Mouse (Mus musculus): Measurements from ENCODE around the gene Rab27a. TPM values are rescaled to one million over a fixed set of nuclear protein-coding genes. Genes with fewer than 3 reads are reported as not detected.

Gene Rab27a
- 6.7 and 6.8 TPM in 2 replicates for polyA plus RNA-seq (2015; fragmentation: Nextera tagmentation; extraction: Ambion mirVana)

DNA sequence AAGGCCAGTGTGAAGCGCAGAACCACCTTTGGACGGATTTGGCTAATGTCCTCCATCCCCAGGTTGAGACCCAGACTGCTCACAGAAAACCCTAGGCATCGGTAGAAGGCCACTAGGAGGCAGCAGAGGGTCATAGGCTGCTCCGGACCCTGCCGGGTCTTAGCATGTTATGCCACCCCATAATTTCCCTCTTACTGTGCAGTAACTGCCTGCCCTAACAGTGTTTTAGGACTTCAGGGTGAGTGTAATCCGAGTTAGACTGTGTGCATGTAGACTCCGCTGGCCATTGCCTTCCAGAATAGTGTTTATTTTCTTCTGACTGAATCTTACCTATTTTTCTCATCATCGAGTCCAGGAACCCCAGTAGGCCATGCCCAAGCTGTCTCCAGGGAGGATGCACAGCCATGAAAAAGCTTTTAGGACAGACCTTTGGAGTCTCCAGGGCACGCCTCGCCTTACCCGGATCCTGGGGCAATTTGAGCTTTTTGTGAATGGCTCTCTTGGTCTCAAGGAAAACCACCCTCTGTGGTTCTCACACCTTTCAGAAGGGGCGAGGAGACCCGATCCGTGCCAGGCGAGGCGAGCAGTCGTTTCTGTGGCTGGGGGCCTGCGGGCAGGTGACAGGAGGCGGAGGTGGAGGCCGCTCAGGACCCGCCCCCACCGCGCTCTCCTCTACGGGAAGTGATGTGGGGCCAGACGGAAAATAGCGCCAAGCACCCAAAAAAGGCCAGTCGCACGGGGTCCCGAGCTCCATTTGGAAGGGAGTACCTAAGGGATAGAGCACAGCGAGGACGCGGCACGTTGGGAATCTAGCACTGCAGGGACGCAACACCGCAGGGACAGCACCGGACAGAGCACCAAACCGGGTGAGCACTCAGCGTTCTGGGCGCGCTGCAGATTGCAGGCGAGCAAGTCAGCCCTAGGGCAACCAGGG is at the start of gene Rab27a:
TSS of gene Rab27a (plus strand) at position 709 of the 934 bp plus-strand sequence.
- ATAC-seq (ENCODE audit: low read depth) = peak; percentile 56
- H3K4me2 ChIP-seq (ENCODE audit: low read depth, low read length) = peak within 1 kb of the TSS; percentile 72
- H3K9me3 ChIP-seq (replicated peaks; ENCODE audit: control insufficient read depth, low read length) = no peaks in the 10 kb centered on the region
- H3K27me3 ChIP-seq (ENCODE audit: control insufficient read depth, insufficient read depth, low read depth, low read length) = no peaks in the 10 kb centered on the region
- H3K9ac ChIP-seq (ENCODE audit: low read depth, low read length) = peak within 1 kb of the TSS; percentile 42
- WGBS (ENCODE audit: insufficient replicate concordance) = under 1% methylated on average over 40 of the region's 41 CpGs
- no peaks in the 10 kb centered on the region for H3K36me3 ChIP-seq (ENCODE audit: control insufficient read depth, insufficient read depth)
- peaks cover 18% of the 10 kb centered on the region for H3K4me1 ChIP-seq (ENCODE audit: control insufficient read depth, low read depth, low read length)
- H3K4me3 ChIP-seq (ENCODE audit: low read depth, low read length) = peak within 1 kb of the TSS; percentile 59
- peak within 1 kb of the TSS; percentile 36 for H3K27ac ChIP-seq (ENCODE audit: low read length)

DNA sequence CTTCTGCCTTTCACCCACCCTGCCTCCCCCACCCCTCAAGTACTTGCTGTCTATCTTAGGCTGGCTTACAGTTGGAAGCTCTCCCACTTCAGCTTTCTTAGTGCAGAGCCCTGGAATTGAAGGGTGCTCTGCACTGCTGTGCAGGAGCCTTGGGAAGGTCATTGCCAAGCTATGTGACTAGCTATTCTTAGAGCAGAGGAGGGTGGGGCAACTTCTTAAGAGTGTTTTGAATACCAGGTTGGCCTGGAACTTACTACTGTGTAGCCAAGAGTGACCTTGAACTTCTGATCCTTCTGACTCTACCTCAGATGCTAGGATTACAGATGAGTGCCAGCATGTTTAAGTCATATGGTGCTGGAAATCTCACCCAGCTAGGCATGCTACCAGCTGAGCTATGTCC is 48.5 kb upstream of the Rab27a start:
- Histone ChIP-seq H3K36me3 (ENCODE audit: control insufficient read depth, insufficient read depth) (no peaks in the 10 kb centered on the region), H3K4me2 (ENCODE audit: low read depth, low read length) (no peak overlapping the region), H3K27ac (ENCODE audit: low read length) (no peak overlapping the region), H3K4me3 (ENCODE audit: low read depth, low read length) (no peak overlapping the region), H3K9me3 (replicated peaks; ENCODE audit: control insufficient read depth, low read length) (no peaks in the 10 kb centered on the region), H3K27me3 (ENCODE audit: control insufficient read depth, insufficient read depth, low read depth, low read length) (no peaks in the 10 kb centered on the region), H3K4me1 (ENCODE audit: control insufficient read depth, low read depth, low read length) (no peaks in the 10 kb centered on the region), H3K9ac (ENCODE audit: low read depth, low read length) (no peak overlapping the region)
- no peak for ATAC-seq (ENCODE audit: low read depth)

DNA sequence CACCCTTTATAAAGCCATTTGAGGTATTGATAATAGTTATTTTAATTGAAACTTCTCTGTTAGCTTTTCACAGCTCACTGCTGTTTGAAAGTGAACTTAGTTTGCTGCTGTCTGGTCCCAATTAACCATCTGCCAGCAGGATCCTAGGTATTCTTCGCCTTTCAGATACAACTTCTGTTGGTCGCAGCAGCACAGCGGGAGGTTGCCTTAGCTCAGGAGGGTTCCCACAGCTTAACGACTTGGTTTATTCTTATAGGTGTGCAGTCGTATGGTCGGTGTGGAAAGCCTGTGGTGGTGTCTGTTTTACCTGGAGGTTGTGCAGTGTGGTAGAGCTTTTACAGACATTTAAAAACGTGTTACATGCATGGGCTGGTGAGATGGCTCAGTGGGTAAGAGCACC is 47.8 kb upstream of the Rab27a start:
- ATAC-seq (ENCODE audit: low read depth) = no peak
- 63% methylated on average over 7 of the region's 7 CpGs for WGBS (ENCODE audit: insufficient replicate concordance)
- H3K36me3 ChIP-seq (ENCODE audit: control insufficient read depth, insufficient read depth) = no peaks in the 10 kb centered on the region
- no peaks in the 10 kb centered on the region for H3K9me3 ChIP-seq (replicated peaks; ENCODE audit: control insufficient read depth, low read length)
- no peaks in the 10 kb centered on the region for H3K4me1 ChIP-seq (ENCODE audit: control insufficient read depth, low read depth, low read length)
- H3K9ac ChIP-seq (ENCODE audit: low read depth, low read length) = no peak overlapping the region
- no peak overlapping the region for H3K4me3 ChIP-seq (ENCODE audit: low read depth, low read length)
- H3K4me2 ChIP-seq (ENCODE audit: low read depth, low read length) = no peak overlapping the region
- no peaks in the 10 kb centered on the region for H3K27me3 ChIP-seq (ENCODE audit: control insufficient read depth, insufficient read depth, low read depth, low read length)
- no peak overlapping the region for H3K27ac ChIP-seq (ENCODE audit: low read length)

DNA sequence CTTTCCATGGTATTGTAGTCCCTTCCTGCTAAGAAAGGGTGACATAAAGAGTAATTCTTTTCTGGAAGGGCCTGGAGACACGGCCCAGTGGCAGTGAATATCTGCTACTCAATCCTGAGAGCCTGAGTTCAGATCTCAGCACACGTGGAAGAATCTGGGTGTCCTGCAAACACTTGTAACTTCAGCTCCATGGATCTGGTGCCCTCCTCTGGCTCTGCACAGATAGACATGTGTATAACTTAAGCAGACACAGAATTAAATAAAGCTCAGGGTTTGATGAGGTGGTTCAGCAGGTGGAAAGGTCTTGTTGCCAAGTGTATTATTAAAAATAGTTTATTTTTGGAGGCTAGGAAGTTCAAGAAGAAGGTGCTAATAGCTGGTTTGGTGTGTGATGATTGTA is 44.2 kb upstream of the Rab27a start:
- H3K9ac ChIP-seq (ENCODE audit: low read depth, low read length) = no peak overlapping the region
- H3K36me3 ChIP-seq (ENCODE audit: control insufficient read depth, insufficient read depth) = no peaks in the 10 kb centered on the region; the same call in 1 of the 2 replicates
- H3K9me3 ChIP-seq (replicated peaks; ENCODE audit: control insufficient read depth, low read length) = no peaks in the 10 kb centered on the region
- no peaks in the 10 kb centered on the region; the same call in 1 of the 2 replicates for H3K4me1 ChIP-seq (ENCODE audit: control insufficient read depth, low read depth, low read length)
- ATAC-seq (ENCODE audit: low read depth) = no peak
- H3K4me2 ChIP-seq (ENCODE audit: low read depth, low read length) = no peak overlapping the region
- no peak overlapping the region for H3K4me3 ChIP-seq (ENCODE audit: low read depth, low read length)
- WGBS (ENCODE audit: insufficient replicate concordance) = 57% methylated on average over 2 of the region's 2 CpGs
- no peak overlapping the region for H3K27ac ChIP-seq (ENCODE audit: low read length)
- H3K27me3 ChIP-seq (ENCODE audit: control insufficient read depth, insufficient read depth, low read depth, low read length) = no peaks in the 10 kb centered on the region

DNA sequence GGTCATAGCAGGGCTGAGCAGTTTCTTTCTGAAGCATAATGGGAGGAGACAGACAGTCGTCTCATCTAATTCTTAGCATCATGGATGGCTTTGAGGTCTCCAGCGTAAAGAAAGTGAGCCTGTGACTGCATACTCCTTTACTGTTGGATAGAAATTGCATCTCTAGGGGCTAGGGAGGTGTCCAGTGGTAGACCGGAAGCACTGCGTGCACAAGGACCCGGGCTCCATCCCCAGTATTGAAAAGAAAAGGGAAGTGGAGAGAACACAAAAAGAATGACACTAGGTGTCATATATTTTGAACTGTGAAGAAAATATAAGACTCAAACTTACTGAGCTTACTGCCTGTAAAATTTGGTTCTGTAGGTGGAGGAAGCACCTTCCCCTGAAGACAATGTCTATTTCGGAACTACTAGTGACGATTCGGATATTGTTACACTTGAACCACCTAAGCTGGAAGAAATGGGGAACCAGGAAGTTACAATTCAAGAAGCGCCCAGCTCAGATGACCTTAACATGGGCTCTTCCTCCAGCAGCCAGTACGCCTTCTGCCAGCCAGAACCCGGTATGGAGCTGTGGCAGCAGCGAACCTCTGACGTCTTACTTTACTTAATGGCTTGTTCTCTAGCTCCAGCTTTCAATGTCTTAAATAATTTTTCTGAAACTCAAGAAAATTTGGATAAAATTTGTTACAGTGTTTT is 43.2 kb upstream of the Rab27a start:
- H3K27ac ChIP-seq (ENCODE audit: low read length) = peak overlapping the region; percentile 24
- ATAC-seq (ENCODE audit: low read depth) = no peak
- no peak overlapping the region for H3K4me2 ChIP-seq (ENCODE audit: low read depth, low read length)
- no peak overlapping the region for H3K9ac ChIP-seq (ENCODE audit: low read depth, low read length)
- H3K4me1 ChIP-seq (ENCODE audit: control insufficient read depth, low read depth, low read length) = no peaks in the 10 kb centered on the region; the same call in 1 of the 2 replicates
- no peaks in the 10 kb centered on the region; the same call in 1 of the 2 replicates for H3K36me3 ChIP-seq (ENCODE audit: control insufficient read depth, insufficient read depth)
- no peaks in the 10 kb centered on the region for H3K9me3 ChIP-seq (replicated peaks; ENCODE audit: control insufficient read depth, low read length)
- WGBS (ENCODE audit: insufficient replicate concordance) = 56% methylated on average over 13 of the region's 13 CpGs
- no peak overlapping the region for H3K4me3 ChIP-seq (ENCODE audit: low read depth, low read length)
- no peaks in the 10 kb centered on the region for H3K27me3 ChIP-seq (ENCODE audit: control insufficient read depth, insufficient read depth, low read depth, low read length)

DNA sequence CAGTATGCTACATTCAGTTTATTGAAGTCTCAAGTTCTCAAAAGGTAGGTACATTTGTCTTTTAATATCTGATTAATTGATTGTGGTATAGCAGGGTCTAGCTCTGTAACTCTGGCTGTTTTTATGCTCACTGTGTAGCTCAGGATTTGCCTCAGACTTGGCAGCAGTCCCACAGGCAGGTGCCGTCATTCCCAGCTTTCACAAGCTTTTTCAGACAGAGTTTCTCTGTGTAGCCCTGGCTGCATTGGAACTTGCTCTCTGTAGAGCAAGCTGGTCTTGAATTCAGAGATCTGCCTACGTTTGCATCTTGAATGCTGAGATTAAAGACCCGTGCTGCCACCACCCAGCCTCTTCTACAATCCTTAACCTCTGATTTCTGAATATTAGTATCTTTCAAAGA is 42.5 kb upstream of the Rab27a start:
- no peaks in the 10 kb centered on the region; the same call in 1 of the 2 replicates for H3K4me1 ChIP-seq (ENCODE audit: control insufficient read depth, low read depth, low read length)
- no peak overlapping the region for H3K27ac ChIP-seq (ENCODE audit: low read length)
- ATAC-seq (ENCODE audit: low read depth) = 0 out of 2 replicates have a peak, but pooled peaks have one; percentile 50
- no peaks in the 10 kb centered on the region; the same call in 1 of the 2 replicates for H3K36me3 ChIP-seq (ENCODE audit: control insufficient read depth, insufficient read depth)
- no peaks in the 10 kb centered on the region for H3K27me3 ChIP-seq (ENCODE audit: control insufficient read depth, insufficient read depth, low read depth, low read length)
- 49% methylated on average over 3 of the region's 3 CpGs for WGBS (ENCODE audit: insufficient replicate concordance)
- no peak overlapping the region for H3K4me3 ChIP-seq (ENCODE audit: low read depth, low read length)
- no peaks in the 10 kb centered on the region for H3K9me3 ChIP-seq (replicated peaks; ENCODE audit: control insufficient read depth, low read length)
- H3K9ac ChIP-seq (ENCODE audit: low read depth, low read length) = no peak overlapping the region
- H3K4me2 ChIP-seq (ENCODE audit: low read depth, low read length) = no peak overlapping the region

DNA sequence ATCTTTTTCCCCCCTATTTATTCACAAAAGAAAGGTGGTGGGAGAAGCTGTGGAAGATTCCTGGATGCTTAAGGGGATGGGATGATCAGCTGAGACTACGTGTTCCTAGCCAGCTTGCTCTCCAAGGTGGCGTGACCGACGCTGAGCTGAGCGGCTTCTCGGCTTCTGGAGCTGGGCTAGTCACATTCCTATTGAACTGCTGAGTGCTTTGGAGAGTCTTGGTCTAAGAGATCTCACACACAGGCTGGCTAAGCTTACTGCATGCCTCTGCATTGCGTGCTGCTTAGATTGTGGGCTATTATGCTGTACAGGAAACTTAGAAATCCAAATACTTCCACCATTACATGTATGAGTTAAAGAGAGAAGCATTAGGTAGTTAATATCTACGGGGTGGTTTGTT is 40.6 kb upstream of the Rab27a start:
- no peaks in the 10 kb centered on the region; the same call in 1 of the 2 replicates for H3K4me1 ChIP-seq (ENCODE audit: control insufficient read depth, low read depth, low read length)
- no peak overlapping the region for H3K9ac ChIP-seq (ENCODE audit: low read depth, low read length)
- H3K27ac ChIP-seq (ENCODE audit: low read length) = no peak overlapping the region
- H3K27me3 ChIP-seq (ENCODE audit: control insufficient read depth, insufficient read depth, low read depth, low read length) = no peaks in the 10 kb centered on the region
- no peak overlapping the region for H3K4me2 ChIP-seq (ENCODE audit: low read depth, low read length)
- no peaks in the 10 kb centered on the region; the same call in 1 of the 2 replicates for H3K36me3 ChIP-seq (ENCODE audit: control insufficient read depth, insufficient read depth)
- 81% methylated on average over 8 of the region's 8 CpGs for WGBS (ENCODE audit: insufficient replicate concordance)
- ATAC-seq (ENCODE audit: low read depth) = no peak
- H3K4me3 ChIP-seq (ENCODE audit: low read depth, low read length) = no peak overlapping the region
- H3K9me3 ChIP-seq (replicated peaks; ENCODE audit: control insufficient read depth, low read length) = no peaks in the 10 kb centered on the region

DNA sequence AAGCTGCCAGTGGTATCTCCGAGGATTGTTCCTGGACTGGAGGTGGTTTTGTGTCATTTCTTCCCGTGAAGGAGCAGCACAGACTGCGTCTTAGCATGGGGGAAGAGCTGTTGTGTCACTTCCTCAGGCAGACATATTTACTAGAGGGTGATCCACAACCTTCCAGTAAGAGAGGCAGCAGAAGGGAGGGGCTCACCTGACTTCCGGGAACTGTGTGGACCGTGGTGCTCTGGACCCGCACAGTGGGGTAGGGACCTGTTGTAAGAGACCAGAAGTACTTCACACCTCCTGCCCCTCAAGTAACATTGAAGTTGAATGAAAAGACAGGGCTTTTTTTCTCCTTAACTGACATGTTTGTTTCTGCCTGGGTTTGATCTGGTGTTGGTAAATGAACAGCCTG is 39.5 kb upstream of the Rab27a start:
- no peak for ATAC-seq (ENCODE audit: low read depth)
- H3K27me3 ChIP-seq (ENCODE audit: control insufficient read depth, insufficient read depth, low read depth, low read length) = no peaks in the 10 kb centered on the region
- H3K27ac ChIP-seq (ENCODE audit: low read length) = no peak overlapping the region
- H3K4me2 ChIP-seq (ENCODE audit: low read depth, low read length) = no peak overlapping the region
- no peaks in the 10 kb centered on the region; the same call in 1 of the 2 replicates for H3K4me1 ChIP-seq (ENCODE audit: control insufficient read depth, low read depth, low read length)
- H3K4me3 ChIP-seq (ENCODE audit: low read depth, low read length) = no peak overlapping the region
- 76% methylated on average over 6 of the region's 6 CpGs for WGBS (ENCODE audit: insufficient replicate concordance)
- no peaks in the 10 kb centered on the region for H3K9me3 ChIP-seq (replicated peaks; ENCODE audit: control insufficient read depth, low read length)
- no peaks in the 10 kb centered on the region; the same call in 1 of the 2 replicates for H3K36me3 ChIP-seq (ENCODE audit: control insufficient read depth, insufficient read depth)
- no peak overlapping the region for H3K9ac ChIP-seq (ENCODE audit: low read depth, low read length)

All from liver, embryonic 16.5 days (tissue).